Mouse (Mus musculus) liver, postnatal 0 days (tissue): ENCODE measurements around the gene Brca1. TPM values are rescaled to one million over a fixed set of nuclear protein-coding genes. Genes with fewer than 3 reads are reported as not detected.

Source experiments
- ATAC-seq: fragments of 200-750 bp; cut with Nextera tagmentation; 2 replicates; pipeline ENCODE4 v1.8.0; 2017; ENCODE audit warnings: mild to moderate bottlenecking, moderate library complexity
- DNase-seq: peaks from one replicate; pipeline ENCODE4 v3.0.0-alpha.2; 2016
- H3K27ac ChIP-seq: fragments of 300-500 bp; sonication (generic); 2 replicates; pipeline ENCODE4 v1.5.1; 2014; ENCODE audit warnings: antibody characterized with exemption, moderate library complexity, mild to moderate bottlenecking, low read depth
- H3K27me3 ChIP-seq: fragments of 300-500 bp; sonication (generic); 2 replicates; pipeline ENCODE4 v1.6.1; 2014; ENCODE audit warnings: low read length, control low read depth, mixed read lengths; ENCODE audit not compliant: insufficient read depth
- H3K36me3 ChIP-seq: fragments of 300-500 bp; sonication (generic); replicated peaks from 2 replicates; pipeline ENCODE4 v1.6.1; 2014; ENCODE audit warnings: mild to moderate bottlenecking, control low read depth, low read length, moderate library complexity, mixed read lengths; ENCODE audit not compliant: insufficient read depth
- H3K4me1 ChIP-seq: fragments of 300-500 bp; sonication (generic); 2 replicates; pipeline ENCODE4 v1.6.1; 2014; ENCODE audit warnings: antibody characterized with exemption, mild to moderate bottlenecking, control low read depth; ENCODE audit not compliant: insufficient read depth
- H3K4me2 ChIP-seq: fragments of 300-500 bp; sonication (generic); 2 replicates; pipeline ENCODE4 v1.6.1; 2014; ENCODE audit warnings: low read depth, mild to moderate bottlenecking, low read length, moderate library complexity, mixed read lengths
- H3K4me3 ChIP-seq: fragments of 300-500 bp; sonication (generic); 2 replicates; pipeline ENCODE4 v1.5.1; 2014; ENCODE audit warnings: low read depth, low read length
- H3K9ac ChIP-seq: fragments of 300-500 bp; sonication (generic); replicated peaks from 2 replicates; pipeline ENCODE4 v1.6.1; 2014; ENCODE audit warnings: mild to moderate bottlenecking, moderate library complexity
- H3K9me3 ChIP-seq: fragments of 300-500 bp; sonication (generic); 2 replicates; pipeline ENCODE4 v1.6.1; 2016; ENCODE audit warnings: mild to moderate bottlenecking, control low read depth, low read length, mixed read lengths
- CTCF ChIP-seq: sonication (generic); IDR thresholded peaks from 2 replicates; pipeline ENCODE4 v1.5.1; 2016; ENCODE audit warnings: antibody characterized with exemption, low read depth
- EP300 ChIP-seq: IDR thresholded peaks from 2 replicates; pipeline ENCODE4 v1.6.1; 2016; ENCODE audit warnings: antibody characterized with exemption, low read depth, mild to moderate bottlenecking
- WGBS: fragments of 180-500 bp; shearing (Covaris S2); extraction: QIAGEN DNeasy Blood & Tissue Kit; methylation state at CpG from one replicate; pipeline ENCODE4 v1.1.7; 2014; ENCODE audit not compliant: insufficient replicate concordance; 5-methylcytosine and 5-hydroxymethylcytosine counted together
- polyA plus RNA-seq: library from polyadenylated mRNA; unstranded; fragments of >200 nt; fragmentation: Nextera tagmentation; extraction: Ambion mirVana; gene quantifications from 2 replicates; pipeline ENCODE4 v1.2.1, GENCODE M21; 2015

Gene Brca1
- polyA plus RNA-seq, 1 experiment from 2014 or later: 5.0 TPM

GRCm38 (mm10) chr11:101485509-101486028, 66.2 kb downstream of the Brca1 start:
- Histone ChIP-seq H3K36me3 (peaks cover 19% of the 10 kb centered on the region; the same call in 1 of the 2 replicates), H3K27me3 (no peaks in the 10 kb centered on the region), H3K27ac (0 out of 2 replicates have a peak overlapping the region, but pooled peaks have one; percentile 35), H3K4me1 (peaks cover 26% of the 10 kb centered on the region), H3K4me3 (no peak overlapping the region), H3K4me2 (peak overlapping the region; percentile 36), H3K9ac (no peak overlapping the region), H3K9me3 (no peaks in the 10 kb centered on the region)
- WGBS: 26% methylated on average over 6 of the region's 6 CpGs
- ATAC-seq (peak; percentile 87), DNase-seq (peak; percentile 45)
- no peak for TF ChIP-seq CTCF
- peak; percentile 87 for TF ChIP-seq EP300

GRCm38 (mm10) chr11:101484814-101485213, 66.9 kb downstream of the Brca1 start:
- Histone ChIP-seq H3K4me3 (no peak overlapping the region), H3K9me3 (no peaks in the 10 kb centered on the region), H3K36me3 (peaks cover 16% of the 10 kb centered on the region; the same call in 1 of the 2 replicates), H3K4me1 (peaks cover 26% of the 10 kb centered on the region), H3K4me2 (no peak overlapping the region), H3K27ac (no peak overlapping the region), H3K27me3 (no peaks in the 10 kb centered on the region), H3K9ac (no peak overlapping the region)
- ATAC-seq (no peak), DNase-seq (no peak)
- WGBS: 59% methylated on average over 7 of the region's 7 CpGs
- TF ChIP-seq EP300: no peak
- TF ChIP-seq CTCF: no peak

- no peak overlapping the region for H3K27ac ChIP-seq
- H3K27me3 ChIP-seq: no peaks in the 10 kb centered on the region
- ATAC-seq: no peak
- H3K9me3 ChIP-seq: no peaks in the 10 kb centered on the region
- TF ChIP-seq CTCF (no peak), EP300 (no peak)
- H3K4me2 ChIP-seq: no peak overlapping the region
- H3K36me3 ChIP-seq: peaks cover 13% of the 10 kb centered on the region; the same call in 1 of the 2 replicates
- peaks cover 27% of the 10 kb centered on the region for H3K4me1 ChIP-seq
- no peak overlapping the region for H3K4me3 ChIP-seq
- H3K9ac ChIP-seq: no peak overlapping the region
- no peak for DNase-seq
- WGBS: 53% methylated on average over 6 of the region's 6 CpGs
Observed at GRCm38 (mm10) chr11:101484245-101484644, 67.5 kb downstream of the Brca1 start.

GRCm38 (mm10) chr11:101483804-101484203, 68.0 kb downstream of the Brca1 start:
- ATAC-seq (no peak), DNase-seq (no peak)
- H3K27me3 ChIP-seq: no peaks in the 10 kb centered on the region
- no peak overlapping the region for H3K9ac ChIP-seq
- no peak overlapping the region for H3K4me3 ChIP-seq
- H3K36me3 ChIP-seq: peaks cover 13% of the 10 kb centered on the region; the same call in 1 of the 2 replicates
- H3K9me3 ChIP-seq: no peaks in the 10 kb centered on the region
- WGBS: 33% methylated on average over 3 of the region's 3 CpGs
- H3K4me2 ChIP-seq: no peak overlapping the region
- peaks cover 29% of the 10 kb centered on the region for H3K4me1 ChIP-seq
- H3K27ac ChIP-seq: no peak overlapping the region
- TF ChIP-seq EP300 (no peak), CTCF (no peak)

- H3K27ac ChIP-seq: no peak overlapping the region
- WGBS: 33% methylated on average over 6 of the region's 6 CpGs
- peak; percentile 43 for ATAC-seq
- H3K4me2 ChIP-seq: no peak overlapping the region
- DNase-seq: no peak
- no peak for TF ChIP-seq CTCF
- TF ChIP-seq EP300: no peak
- no peaks in the 10 kb centered on the region for H3K27me3 ChIP-seq
- no peaks in the 10 kb centered on the region for H3K36me3 ChIP-seq
- no peak overlapping the region for H3K4me3 ChIP-seq
- no peak overlapping the region for H3K9ac ChIP-seq
- H3K4me1 ChIP-seq: peaks cover 24% of the 10 kb centered on the region
- H3K9me3 ChIP-seq: no peaks in the 10 kb centered on the region
Observed at GRCm38 (mm10) chr11:101480912-101481311, 70.8 kb downstream of the Brca1 start.

- peak overlapping the region; percentile 38 for H3K4me2 ChIP-seq
- WGBS: 36% methylated on average over 18 of the region's 18 CpGs
- H3K36me3 ChIP-seq: no peaks in the 10 kb centered on the region
- TF ChIP-seq CTCF (no peak), EP300 (no peak)
- no peak for DNase-seq
- no peaks in the 10 kb centered on the region for H3K27me3 ChIP-seq
- H3K4me1 ChIP-seq: peaks cover 13% of the 10 kb centered on the region
- ATAC-seq: peak; percentile 45; the same call in 1 of the 2 replicates
- H3K9me3 ChIP-seq: no peaks in the 10 kb centered on the region
- H3K4me3 ChIP-seq: no peak overlapping the region
- no peak overlapping the region for H3K9ac ChIP-seq
- H3K27ac ChIP-seq: no peak overlapping the region
Observed at GRCm38 (mm10) chr11:101479171-101479635, 72.6 kb downstream of the Brca1 start.
